Mouse (Mus musculus) limb, embryonic 11.5 days (tissue): ENCODE measurements around the gene Olfr1404. TPM values are rescaled to one million over a fixed set of nuclear protein-coding genes. Genes with fewer than 3 reads are reported as not detected.

Experiments used
- ATAC-seq: fragments of 200-750 bp; cut with Nextera tagmentation; 2 replicates; pipeline ENCODE4 v1.8.0; 2017; ENCODE audit warnings: low read depth; ENCODE audit not compliant: insufficient number of reproducible peaks, low FRiP score, low TSS enrichment
- DNase-seq: peaks from one replicate; pipeline ENCODE4 v3.0.0-alpha.2; 2015; ENCODE audit warnings: low spot score
- H3K27ac ChIP-seq: fragments of 300-500 bp; sonication (generic); replicated peaks from 2 replicates; pipeline ENCODE4 v1.5.1; 2014; ENCODE audit warnings: low read depth, mild to moderate bottlenecking, low read length
- H3K27me3 ChIP-seq: fragments of 300-500 bp; sonication (generic); 2 replicates; pipeline ENCODE4 v1.6.1; 2014; ENCODE audit warnings: mild to moderate bottlenecking, low read length, mixed read lengths; ENCODE audit not compliant: control insufficient read depth, insufficient read depth
- H3K36me3 ChIP-seq: fragments of 300-500 bp; sonication (generic); 2 replicates; pipeline ENCODE4 v1.6.1; 2014; ENCODE audit warnings: mild to moderate bottlenecking, low read length, moderate library complexity, mixed read lengths; ENCODE audit not compliant: control insufficient read depth, insufficient read depth
- H3K4me1 ChIP-seq: fragments of 300-500 bp; sonication (generic); 2 replicates; pipeline ENCODE4 v1.6.1; 2014; ENCODE audit warnings: low read length, mixed read lengths; ENCODE audit not compliant: control insufficient read depth, insufficient read depth
- H3K4me2 ChIP-seq: fragments of 300-500 bp; sonication (generic); 2 replicates; pipeline ENCODE4 v1.6.1; 2014; ENCODE audit warnings: low read depth, mild to moderate bottlenecking, moderate library complexity; ENCODE audit not compliant: severe bottlenecking
- H3K4me3 ChIP-seq: fragments of 300-500 bp; sonication (generic); 2 replicates; pipeline ENCODE4 v1.5.1; 2014; ENCODE audit warnings: low read depth, low read length
- H3K9ac ChIP-seq: fragments of 300-500 bp; sonication (generic); 2 replicates; pipeline ENCODE4 v1.6.1; 2014; ENCODE audit warnings: mild to moderate bottlenecking, low read length
- H3K9me3 ChIP-seq: fragments of 300-500 bp; sonication (generic); 2 replicates; pipeline ENCODE4 v1.6.1; 2016; ENCODE audit warnings: low read length; ENCODE audit not compliant: control insufficient read depth
- WGBS: fragments of 180-500 bp; shearing (Covaris S2); extraction: QIAGEN DNeasy Blood & Tissue Kit; methylation state at CpG from one replicate; pipeline ENCODE4 v1.1.7; 2014; 5-methylcytosine and 5-hydroxymethylcytosine counted together
- polyA plus RNA-seq: library from polyadenylated mRNA; unstranded; fragments of >200 nt; fragmentation: Nextera tagmentation; extraction: Ambion mirVana; gene quantifications from 2 replicates; pipeline ENCODE4 v1.2.1, GENCODE M21; 2014

The Olfr1404 gene
- polyA plus RNA-seq = not detected in 2 replicates

- Histone ChIP-seq H3K27ac (no peak within 1 kb of the TSS), H3K4me3 (no peak within 1 kb of the TSS), H3K36me3 (no peaks in the 10 kb centered on the region), H3K9ac (no peak within 1 kb of the TSS), H3K27me3 (no peaks in the 10 kb centered on the region), H3K4me2 (no peak within 1 kb of the TSS), H3K9me3 (no peaks in the 10 kb centered on the region), H3K4me1 (no peaks in the 10 kb centered on the region)
- ATAC-seq (no peak), DNase-seq (no peak)
- WGBS = 85% methylated on average over 5 of the region's 5 CpGs
Observed at GRCm38 (mm10) chr1:173212092-173212491, at the start of gene Olfr1404. TSS of gene Olfr1404 (plus strand) at chr1:173212392.

DNA sequence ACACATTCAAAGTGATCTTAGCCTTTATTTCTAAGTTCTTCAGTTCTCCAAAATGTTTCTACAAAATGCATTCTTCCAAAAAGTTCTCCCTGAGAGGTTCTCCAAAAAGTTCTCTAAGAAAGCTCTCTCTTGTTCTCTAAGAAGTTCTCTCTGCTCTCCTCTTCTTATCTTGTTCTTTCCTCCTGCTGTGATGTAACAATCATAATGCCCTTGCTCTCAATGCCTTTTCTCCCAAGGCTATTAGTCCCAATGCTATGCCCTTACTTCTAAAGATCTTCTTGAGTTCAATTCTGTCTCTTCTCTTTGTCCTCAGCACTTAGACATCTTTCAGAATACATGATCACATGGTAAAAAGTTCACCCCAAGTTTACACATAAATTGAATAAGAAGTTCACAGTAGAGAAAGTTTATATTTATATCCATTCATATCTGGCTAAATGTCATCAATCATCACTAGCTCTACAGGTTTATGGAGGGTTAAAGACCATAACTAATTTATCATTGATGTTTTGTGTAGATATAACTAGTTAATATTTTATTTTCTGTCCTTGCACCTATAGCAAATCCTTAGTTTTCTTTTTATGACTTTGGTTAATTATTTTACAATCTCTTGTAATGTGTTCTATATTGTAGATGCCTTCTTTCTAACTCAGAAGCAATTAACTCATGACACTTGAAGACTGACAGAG is 37.9 kb upstream of the Olfr1404 start:
- DNase-seq = no peak
- Histone ChIP-seq H3K27ac (no peak overlapping the region), H3K4me2 (no peak overlapping the region), H3K9me3 (no peaks in the 10 kb centered on the region), H3K27me3 (no peaks in the 10 kb centered on the region), H3K4me1 (no peaks in the 10 kb centered on the region), H3K4me3 (no peak overlapping the region), H3K36me3 (no peaks in the 10 kb centered on the region), H3K9ac (no peak overlapping the region)
- ATAC-seq = no peak

DNA sequence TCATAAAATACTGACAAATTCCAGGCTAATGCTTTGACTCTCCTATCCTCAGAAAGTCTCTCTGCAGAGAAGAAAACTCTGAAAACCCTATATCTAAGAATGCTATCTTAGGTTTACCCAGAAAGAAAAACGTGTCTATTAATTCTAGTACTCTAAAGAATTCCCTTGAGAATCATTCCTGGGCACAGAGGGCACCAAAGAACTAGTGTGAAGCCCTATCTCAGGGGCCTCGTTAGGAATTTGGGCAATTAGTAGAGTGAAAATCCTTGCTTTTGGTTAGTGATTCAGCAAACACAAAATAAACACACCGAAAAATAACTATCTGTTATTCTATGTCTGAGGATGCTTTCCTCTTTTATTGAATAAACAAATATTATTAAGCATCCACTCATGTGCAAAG is 21.7 kb upstream of the Olfr1404 start, which contains the start of gene Olfr1406:
Gene Olfr1406, minus strand, starts transcription at position 101 of the 400 bp plus-strand sequence.
- Histone ChIP-seq H3K27me3 (no peaks in the 10 kb centered on the region), H3K36me3 (no peaks in the 10 kb centered on the region)
- 62% methylated on average over 3 of the region's 3 CpGs for WGBS

DNA sequence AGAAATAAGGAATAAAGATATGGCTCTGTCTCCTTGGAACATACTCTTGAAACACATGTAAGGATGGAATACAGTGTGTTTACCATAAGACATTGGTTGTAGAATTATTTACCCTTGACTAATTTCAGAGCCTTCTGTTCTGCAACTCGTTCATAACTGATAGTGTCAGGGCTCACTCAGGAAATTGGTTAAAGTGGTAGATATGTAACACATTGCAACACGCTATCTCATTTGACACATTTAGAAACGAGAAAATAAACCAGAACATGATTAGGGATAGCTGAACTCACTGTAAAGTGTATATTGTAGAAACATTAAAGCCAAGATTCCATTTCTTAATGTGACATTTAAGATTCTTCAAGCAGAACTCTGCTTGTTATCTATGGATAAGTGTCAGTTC is 20.1 kb upstream of the Olfr1404 start:
- no peak overlapping the region for H3K4me3 ChIP-seq
- H3K27ac ChIP-seq = no peak overlapping the region
- H3K9me3 ChIP-seq = no peaks in the 10 kb centered on the region
- ATAC-seq (no peak), DNase-seq (no peak)
- H3K36me3 ChIP-seq = no peaks in the 10 kb centered on the region
- no peaks in the 10 kb centered on the region for H3K4me1 ChIP-seq
- 76% methylated on average over 3 of the region's 3 CpGs for WGBS
- H3K4me2 ChIP-seq = no peak overlapping the region
- no peak overlapping the region for H3K9ac ChIP-seq
- no peaks in the 10 kb centered on the region for H3K27me3 ChIP-seq

More for the DNA sequence above, 21.7 kb upstream of the Olfr1404 start, which contains the start of gene Olfr1406:
- H3K27ac ChIP-seq = no peak within 1 kb of the TSS
- H3K4me3 ChIP-seq = no peak within 1 kb of the TSS
- no peak for DNase-seq
- ATAC-seq = no peak
- H3K4me1 ChIP-seq = no peaks in the 10 kb centered on the region
- no peaks in the 10 kb centered on the region for H3K9me3 ChIP-seq
- no peak within 1 kb of the TSS for H3K4me2 ChIP-seq
- no peak within 1 kb of the TSS for H3K9ac ChIP-seq

GRCm38 (mm10) chr1:173196359-173196758 is 15.8 kb upstream of the Olfr1404 start:
- no peaks in the 10 kb centered on the region for H3K27me3 ChIP-seq
- 81% methylated on average over 2 of the region's 2 CpGs for WGBS
- ATAC-seq = no peak

DNA sequence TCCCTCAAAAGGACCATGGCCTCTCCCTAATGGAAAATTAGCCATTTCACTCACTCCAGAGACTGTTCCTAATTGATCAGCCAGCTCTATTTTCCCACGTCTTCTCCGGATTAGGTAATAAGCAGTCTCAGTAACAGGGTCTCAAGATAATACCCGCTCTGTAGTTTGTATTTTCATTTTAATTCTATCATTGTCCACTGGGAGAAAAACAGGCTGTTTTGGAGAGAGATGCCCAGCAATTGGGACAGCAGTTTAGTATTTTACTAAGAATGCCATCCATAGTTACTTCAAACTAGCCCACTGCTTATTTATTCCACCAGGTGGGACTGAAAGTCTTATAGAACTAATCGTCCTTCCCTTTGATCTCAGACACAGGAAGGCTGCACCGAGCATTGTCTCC is 14.7 kb upstream of the Olfr1404 start, which contains the start of gene Olfr218:
Gene Olfr218, plus strand, starts transcription at position 301 of the 400 bp plus-strand sequence.
- Histone ChIP-seq H3K9ac (no peak within 1 kb of the TSS), H3K27ac (no peak within 1 kb of the TSS), H3K9me3 (no peaks in the 10 kb centered on the region), H3K4me1 (no peaks in the 10 kb centered on the region), H3K36me3 (no peaks in the 10 kb centered on the region), H3K4me2 (no peak within 1 kb of the TSS), H3K27me3 (no peaks in the 10 kb centered on the region), H3K4me3 (no peak within 1 kb of the TSS)
- 75% methylated on average over 5 of the region's 5 CpGs for WGBS
- no peak for ATAC-seq
- no peak for DNase-seq

More at GRCm38 (mm10) chr1:173196359-173196758, 15.8 kb upstream of the Olfr1404 start:
- Histone ChIP-seq H3K36me3 (no peaks in the 10 kb centered on the region), H3K4me1 (no peaks in the 10 kb centered on the region), H3K9ac (no peak overlapping the region), H3K4me3 (no peak overlapping the region), H3K27ac (no peak overlapping the region), H3K4me2 (no peak overlapping the region), H3K9me3 (no peaks in the 10 kb centered on the region)
- no peak for DNase-seq

DNA sequence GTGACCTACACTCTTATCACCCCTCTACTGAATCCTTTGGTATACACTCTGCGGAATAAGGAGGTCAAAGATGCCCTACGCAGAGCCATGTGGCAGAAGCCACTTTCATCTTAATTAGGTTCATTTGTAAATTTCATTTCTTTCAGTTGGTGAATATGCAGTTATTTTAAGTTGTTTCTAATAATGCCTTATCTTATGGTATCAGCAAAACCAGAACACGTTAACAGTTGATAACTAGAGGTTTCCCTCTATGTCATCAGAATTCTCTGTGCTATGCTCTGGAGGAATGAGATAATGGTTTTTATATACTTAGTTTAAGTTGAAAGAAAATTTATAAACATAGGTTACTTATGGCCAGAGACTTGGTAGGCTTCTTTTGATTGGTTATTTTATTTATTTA is 4.3 kb downstream of the Olfr1404 start:
- DNase-seq = no peak
- Histone ChIP-seq H3K4me3 (no peak overlapping the region), H3K4me1 (no peaks in the 10 kb centered on the region), H3K4me2 (no peak overlapping the region), H3K27me3 (no peaks in the 10 kb centered on the region), H3K9me3 (no peaks in the 10 kb centered on the region), H3K9ac (no peak overlapping the region), H3K36me3 (no peaks in the 10 kb centered on the region), H3K27ac (no peak overlapping the region)
- 91% methylated on average over 3 of the region's 3 CpGs for WGBS
- ATAC-seq = no peak

DNA sequence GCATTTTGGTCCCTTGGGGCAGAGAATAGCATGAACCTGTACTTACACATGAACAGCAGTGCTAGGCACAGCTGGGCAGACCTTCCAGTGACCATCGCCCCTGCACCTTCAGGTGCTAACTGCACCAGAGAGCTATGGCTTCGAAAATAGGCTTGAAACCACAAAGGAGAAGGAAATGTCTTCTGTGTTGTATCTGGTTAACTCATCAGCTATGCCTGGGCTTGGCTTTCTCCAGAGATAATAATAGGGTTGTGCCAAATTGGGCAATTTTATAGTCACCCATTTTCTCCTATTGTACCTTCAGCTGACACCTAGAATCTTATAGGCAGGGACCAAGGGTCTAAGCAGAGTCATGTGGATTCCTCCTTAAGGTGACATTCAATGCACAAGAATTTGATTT is 14.9 kb downstream of the Olfr1404 start, which contains the start of gene Fcer1a:
Gene Fcer1a, minus strand, starts transcription at position 134 of the 400 bp plus-strand sequence.
- no peak within 1 kb of the TSS for H3K4me2 ChIP-seq
- 84% methylated on average over 2 of the region's 2 CpGs for WGBS
- H3K27me3 ChIP-seq = no peaks in the 10 kb centered on the region
- ATAC-seq (no peak), DNase-seq (no peak)
- no peaks in the 10 kb centered on the region for H3K9me3 ChIP-seq
- H3K27ac ChIP-seq = no peak within 1 kb of the TSS
- H3K4me1 ChIP-seq = no peaks in the 10 kb centered on the region
- H3K4me3 ChIP-seq = no peak within 1 kb of the TSS
- H3K36me3 ChIP-seq = no peaks in the 10 kb centered on the region
- no peak within 1 kb of the TSS for H3K9ac ChIP-seq
